Mouse (Mus musculus) urinary bladder, postnatal 14 days (tissue): ENCODE results near the gene Golga2.
"Not testable (repeated sequence)": the region's sequence is repeated elsewhere in the genome, so short reads cannot be mapped to it uniquely, and the experiment has no call there.

ENCODE experiments used
- DNase-seq: peaks from one replicate; pipeline ENCODE4 v3.0.0; 2021; ENCODE audit warnings: low spot score

The Golga2 gene

DNA sequence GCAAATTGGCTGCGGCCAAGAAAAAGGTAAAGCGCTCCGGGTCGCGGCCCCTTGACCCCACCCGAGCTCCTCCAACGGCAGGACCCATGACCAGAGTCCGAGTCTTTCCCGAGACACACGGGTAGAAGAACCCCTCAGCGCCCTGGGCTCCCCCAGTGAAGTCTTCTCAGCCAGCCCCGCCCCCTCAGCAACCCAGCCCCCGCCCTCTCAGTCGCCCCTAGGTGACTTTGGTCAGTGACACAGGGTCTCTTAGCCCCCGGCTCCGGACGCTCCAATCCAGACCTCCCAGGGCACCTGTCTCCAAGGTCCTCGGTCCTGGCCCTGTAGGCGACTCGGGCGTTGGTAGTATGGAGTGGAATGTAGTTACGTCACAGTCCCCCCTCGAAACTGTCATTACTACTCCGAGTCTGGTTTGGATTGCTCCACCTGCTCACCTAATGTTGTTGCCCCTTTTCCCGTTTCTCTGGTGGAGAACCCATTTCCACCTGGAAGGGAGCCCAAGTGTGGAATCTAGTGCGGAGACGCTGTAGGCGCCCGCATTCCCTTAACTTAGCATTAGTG lies 1.3 kb downstream of the Golga2 start:
- DNase-seq, result peak; percentile 38

- no peak for DNase-seq
These were observed 2.4 kb downstream of the Golga2 start for GRCm38 (mm10) chr2:32289578-32289977.

DNA sequence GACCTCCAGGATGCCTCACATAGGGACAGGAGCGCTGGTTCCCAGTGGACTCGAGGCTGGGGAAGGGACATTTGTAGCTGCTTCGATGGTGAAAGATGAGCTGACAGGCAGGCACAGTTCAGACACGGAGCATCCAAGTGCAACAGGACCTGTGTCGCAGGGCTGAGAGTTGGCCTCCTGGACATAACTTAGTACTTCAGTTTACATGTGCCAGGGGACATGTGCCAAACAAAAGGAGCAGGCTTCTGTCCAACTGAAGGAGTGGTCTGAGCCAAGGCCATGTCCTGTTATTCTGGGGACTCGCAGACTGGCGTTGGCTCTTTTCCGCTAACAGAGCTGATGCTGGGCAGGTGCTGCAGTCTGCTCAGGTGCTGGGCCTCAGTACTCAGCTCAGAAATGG lies 7.2 kb downstream of the Golga2 start:
- no peak for DNase-seq

- DNase-seq, result no peak
These were observed 8.1 kb downstream of the Golga2 start for GRCm38 (mm10) chr2:32295285-32295684.

DNA sequence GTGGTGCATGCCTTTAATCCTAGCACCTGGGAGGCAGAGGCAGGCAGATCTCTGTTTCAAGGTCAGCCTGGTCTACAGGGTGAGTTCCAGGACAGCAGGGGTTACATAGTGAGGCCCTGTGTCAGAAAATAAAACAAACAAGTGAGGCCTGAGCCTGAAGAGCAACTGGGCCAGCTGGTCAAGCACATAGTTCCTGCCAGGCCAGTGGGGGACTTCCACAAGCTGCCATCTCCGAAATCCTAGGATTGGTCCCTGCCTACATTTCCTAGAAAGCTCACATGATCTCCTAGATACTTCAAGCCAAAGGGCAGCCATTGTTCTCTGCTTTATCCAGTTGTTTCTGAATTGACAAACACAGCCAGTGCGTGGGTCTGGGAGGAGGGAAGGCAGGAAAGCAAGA lies 8.7 kb downstream of the Golga2 start:
- not testable (repeated sequence) for DNase-seq

- DNase-seq, result no peak
These were observed 12.3 kb downstream of the Golga2 start for GRCm38 (mm10) chr2:32299469-32299868.

DNA sequence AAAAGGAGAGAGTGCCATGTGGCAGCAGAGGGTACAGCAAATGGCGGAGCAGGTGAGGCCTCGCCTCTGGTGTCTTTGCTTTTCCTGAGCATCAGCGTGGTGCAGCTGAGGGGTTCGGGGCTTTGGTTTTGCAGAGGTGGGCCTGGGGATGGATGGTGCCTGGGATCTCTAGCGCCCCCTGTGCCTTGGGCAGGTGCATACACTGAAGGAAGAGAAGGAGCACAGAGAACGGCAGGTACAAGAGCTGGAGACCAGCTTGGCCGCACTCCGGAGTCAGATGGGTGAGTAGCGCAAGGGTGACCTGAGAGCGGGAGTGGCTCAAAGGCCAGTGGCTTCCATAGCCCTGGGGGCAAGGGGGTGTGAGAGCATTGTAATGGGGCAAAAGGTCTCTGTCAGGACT lies 15.8 kb downstream of the Golga2 start:
- no peak for DNase-seq

DNA sequence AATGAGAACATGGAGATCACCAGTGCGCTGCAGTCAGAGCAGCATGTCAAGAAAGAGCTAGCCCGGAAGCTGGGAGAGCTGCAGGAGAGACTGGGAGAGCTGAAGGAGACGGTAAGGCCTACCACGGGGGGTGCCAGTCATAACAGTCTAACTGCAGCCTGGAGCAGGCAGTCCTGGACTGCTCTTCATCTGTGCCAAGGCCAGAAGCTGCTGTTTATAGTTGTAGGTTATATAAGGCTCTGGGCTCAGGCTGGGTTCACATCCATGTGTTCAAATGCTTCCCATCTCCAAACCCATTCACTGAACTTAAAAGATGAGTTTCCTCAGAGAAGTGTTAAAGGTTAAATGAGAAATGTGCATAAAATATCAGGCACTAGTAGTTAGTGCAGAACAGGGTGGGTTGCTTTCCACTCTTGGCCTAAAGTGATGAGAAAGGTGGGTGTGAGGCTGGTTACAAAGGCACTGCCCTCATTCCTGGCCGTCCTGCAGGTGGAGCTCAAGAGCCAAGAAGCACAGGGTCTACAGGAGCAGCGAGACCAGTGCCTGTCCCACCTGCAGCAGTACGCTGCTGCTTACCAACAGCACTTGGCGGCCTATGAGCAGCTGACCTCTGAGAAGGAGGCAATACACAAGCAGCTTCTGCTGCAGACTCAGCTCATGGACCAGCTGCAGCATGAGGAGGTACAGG lies 17.1 kb downstream of the Golga2 start:
- DNase-seq, result peak; percentile 63

DNA sequence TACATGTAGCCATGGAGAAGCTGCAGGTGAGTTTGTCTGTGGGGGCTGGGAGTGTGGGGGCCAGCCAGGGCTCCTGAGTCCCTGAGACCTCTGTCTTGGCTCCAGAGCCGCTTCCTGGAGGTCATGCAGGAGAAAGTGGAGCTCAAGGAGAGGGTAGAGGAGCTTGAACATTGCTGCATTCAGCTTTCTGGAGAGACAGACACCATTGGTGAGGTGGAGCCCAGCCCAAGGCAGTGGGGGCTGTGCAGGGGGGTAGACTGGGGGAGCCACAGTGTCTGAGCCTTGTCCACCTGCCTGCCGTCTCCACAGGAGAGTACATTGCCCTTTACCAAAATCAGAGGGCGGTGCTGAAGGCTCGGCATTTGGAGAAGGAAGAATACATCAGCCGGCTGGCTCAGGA lies 18.5 kb downstream of the Golga2 start:
- no peak for DNase-seq

GRCm38 (mm10) chr2:32306176-32306575 lies 19.0 kb downstream of the Golga2 start:
- no peak for DNase-seq

GRCm38 (mm10) chr2:32307247-32307798 lies 20.1 kb downstream of the Golga2 start:
- no peak for DNase-seq

- peak; percentile 58 for DNase-seq
These were observed 21.0 kb downstream of the Golga2 start for GRCm38 (mm10) chr2:32307941-32308760.

DNA sequence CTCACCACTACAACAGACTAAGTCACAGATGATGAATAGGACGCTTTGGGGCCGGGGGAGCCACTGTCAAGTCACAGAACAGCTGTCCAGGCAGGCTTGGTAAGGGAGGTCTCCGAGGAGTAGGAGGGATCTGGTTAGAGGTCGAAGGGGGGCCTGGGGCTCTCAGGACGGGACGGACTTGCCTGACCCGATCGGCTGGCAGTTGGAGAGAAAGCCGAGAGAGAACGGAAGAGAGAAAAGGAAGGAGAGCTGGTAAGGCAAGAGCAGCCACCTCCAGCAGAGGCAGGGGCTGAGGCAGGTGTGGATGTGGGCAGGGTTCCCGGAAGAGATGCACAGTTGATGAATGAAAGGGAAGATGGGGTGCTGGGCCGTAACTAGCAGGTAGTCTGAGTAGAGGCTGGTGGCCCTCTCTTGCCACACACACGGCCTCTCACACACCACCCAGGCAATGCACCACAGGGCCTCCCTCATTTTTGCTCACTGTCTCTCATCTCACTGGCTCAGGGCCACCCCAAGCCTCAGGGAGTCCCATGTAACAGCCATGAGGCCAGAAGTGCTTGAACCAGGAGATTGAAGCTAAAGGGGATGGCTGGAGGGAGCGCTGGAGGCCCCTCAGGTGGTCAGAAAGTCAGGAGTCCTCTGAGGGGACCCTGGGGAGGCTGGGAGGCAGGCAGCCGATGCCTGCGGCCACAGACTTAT lies 21.8 kb downstream of the Golga2 start:
- DNase-seq, result no peak

DNA sequence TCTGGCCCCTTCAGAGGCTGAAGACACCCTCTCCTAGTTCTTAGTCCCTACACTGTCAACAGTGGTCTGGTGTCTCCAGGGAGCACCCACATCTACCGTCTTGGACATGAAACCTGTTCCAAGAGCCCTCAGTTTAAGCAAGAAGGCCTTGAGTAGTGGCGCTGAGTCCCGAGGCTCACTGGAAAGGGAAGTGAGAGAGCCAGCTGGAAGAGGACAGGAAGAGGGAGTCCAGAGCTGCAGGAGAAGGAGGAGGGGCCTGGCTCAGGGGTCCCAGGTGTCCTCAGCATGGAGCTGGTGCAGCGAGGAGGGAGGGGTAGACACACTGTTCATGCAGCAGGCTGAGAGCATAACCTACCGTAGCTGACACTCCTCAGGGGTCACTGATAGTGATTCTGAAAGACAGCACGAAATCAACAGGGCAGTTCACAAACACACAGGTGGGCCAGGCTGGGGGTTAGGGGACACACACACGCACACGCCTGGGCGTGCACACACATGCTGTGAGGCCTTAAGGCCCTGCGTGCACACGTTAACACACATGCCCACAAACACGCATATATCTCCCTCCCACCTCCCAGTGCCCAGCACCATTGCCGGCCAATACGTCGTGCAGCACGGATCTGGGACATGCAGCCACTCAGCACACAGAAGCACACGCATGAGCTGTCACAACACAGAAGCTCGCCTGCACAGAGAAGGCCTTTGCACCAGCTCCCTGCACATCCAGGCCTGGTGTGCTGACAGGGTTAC lies 23.1 kb downstream of the Golga2 start:
- DNase-seq, result no peak

- no peak for DNase-seq
These were observed 24.5 kb downstream of the Golga2 start for GRCm38 (mm10) chr2:32311443-32312317.

DNA sequence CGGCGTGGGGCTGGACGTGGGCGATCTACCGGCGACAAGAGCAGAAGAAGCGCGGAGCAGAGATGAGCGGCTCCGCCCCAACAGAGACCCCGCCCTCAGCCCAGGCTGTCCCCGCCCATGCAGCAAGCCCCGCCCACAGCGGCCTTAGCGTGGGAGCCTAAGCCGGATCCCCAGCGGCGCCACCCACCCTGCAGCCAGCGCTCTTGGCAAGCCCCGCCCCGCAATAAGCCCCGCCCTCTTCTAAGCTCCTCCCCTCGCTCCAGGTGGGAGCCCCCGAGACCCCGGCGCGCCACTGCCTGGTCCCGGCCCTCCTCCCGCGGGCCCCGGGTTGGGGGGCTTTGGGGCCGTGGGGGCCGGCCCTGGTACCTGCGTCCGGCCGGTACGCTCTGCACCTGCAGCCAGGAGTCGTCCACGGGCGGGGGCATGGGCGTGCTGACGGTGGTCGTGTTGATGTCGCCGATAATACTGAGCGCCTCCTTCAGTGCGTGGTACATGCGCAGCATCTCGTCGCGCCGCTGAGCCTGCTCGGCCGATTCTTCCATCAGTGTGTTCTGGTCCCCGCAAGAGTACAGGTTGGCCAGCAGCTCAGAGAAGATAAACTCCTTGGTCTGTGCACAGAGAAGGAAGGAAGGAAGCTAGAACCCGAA lies 25.3 kb downstream of the Golga2 start:
- DNase-seq, result peak; percentile 89

DNA sequence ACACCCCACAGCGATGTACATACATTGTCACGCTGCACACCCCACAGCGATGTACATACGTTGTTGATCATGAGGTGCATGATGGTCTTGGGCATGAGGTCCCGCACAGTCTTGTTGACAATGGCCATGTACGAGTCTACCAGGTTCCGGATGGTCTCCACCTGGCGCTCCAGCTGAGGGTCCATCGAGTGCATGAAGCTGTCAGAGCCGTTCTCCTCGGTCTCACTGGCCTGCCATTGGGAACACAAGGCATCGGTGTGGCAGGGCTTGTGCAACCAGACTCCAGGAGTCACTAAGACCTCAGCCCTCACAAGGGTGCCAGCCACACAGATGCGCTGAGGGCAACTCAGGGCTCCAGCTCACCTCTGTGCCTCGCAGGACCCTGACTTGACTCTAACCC lies 27.6 kb downstream of the Golga2 start:
- DNase-seq, result no peak

DNA sequence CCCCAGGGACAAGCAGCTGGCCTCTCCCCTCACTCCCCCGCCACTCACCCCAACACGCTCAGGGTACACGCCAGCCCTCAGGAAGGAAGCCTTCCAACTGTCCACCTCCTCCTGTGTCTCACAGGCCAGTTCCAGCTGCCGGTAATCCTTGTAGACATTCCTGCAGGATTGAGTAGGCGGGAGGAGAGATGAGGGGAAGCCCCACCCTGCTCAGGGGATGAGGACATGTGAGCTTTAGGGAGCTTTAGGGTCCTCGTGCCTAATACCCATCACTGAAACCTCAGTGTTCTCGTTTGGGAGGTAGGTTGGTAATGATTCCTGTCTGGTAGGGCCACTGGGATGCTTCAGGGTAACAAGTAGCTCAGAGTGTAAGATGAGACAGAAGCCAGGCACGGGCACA lies 28.6 kb downstream of the Golga2 start:
- peak; percentile 64 for DNase-seq

DNA sequence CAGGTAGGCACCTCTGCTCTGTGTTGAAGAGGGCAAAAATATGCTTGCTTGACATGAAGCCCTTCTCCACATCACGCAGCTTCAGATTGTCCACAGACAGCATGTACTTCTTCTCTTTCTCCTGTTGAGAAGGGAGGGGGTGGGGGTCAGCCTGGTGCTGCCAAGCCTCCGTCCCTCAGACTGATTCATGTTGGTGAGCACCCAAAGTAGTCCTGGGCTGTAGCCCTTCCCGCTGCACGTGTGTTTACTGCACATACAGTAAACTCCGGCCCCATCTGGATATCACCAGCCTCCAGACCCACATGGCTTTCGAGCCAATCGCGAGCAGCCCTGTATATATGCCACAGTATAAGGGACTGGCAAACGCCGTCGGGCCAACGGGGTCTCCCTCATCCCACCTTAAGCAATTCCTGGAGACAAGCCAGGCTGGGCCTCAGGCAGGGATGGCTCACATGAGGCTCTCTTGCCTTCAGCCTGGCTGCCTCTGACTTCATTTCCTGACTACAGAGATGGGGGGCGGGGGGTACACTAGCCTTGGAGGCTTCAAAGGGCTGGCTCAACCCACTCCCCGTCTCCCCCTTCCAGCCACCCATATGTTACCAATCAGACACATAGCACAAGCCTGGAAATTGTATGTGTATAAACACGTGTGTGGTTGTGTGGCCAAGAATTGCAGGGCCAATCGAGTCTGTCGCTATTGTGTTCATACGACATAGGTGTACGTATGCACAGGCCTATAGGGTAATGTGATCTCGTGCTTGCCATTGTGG lies 29.9 kb downstream of the Golga2 start:
- peak; percentile 29 for DNase-seq
